17 mouse cellular contexts compared by ENCODE assay signal in the genomic region with DNA sequence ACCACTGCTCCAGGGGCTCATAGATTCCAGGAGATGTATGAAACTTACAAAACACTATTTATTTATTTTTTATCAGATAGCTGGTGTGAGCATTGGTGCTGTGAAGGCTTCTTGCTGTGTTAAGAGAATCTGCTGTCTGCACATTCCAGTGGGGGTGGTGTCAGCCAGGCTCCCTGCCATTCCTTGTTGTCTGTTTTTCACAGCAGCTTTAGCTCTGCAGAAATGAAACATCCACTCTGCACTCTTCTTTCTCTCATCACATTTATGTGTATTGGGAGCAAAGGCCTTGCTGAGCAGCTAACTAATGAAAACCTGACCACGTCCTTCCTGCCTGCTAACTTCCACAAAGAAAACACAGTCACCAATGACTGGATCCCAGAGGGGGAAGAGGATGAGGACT. TPM values are rescaled to one million over a fixed set of nuclear protein-coding genes. Genes with fewer than 3 reads are reported as not detected.
"Had no signal": no experiment of that assay in that cellular context is flagged by ENCODE, and none has a peak within 500 bp of the region (broad histone marks: within the 10 kb centered on the region; RNA-seq: fewer than 3 reads in every experiment).

No protein-coding gene starts in this region.

- H3K27me3 ChIP-seq: limb, embryonic 13.5 days; liver, embryonic 15.5 days; lung, embryonic 15.5 days; midbrain, embryonic 12.5 days; neural tube, embryonic 13.5 days had no signal

- H3K4me3 ChIP-seq: limb, embryonic 13.5 days; liver, embryonic 15.5 days; lung, embryonic 15.5 days; midbrain, embryonic 12.5 days; neural tube, embryonic 13.5 days had no signal

- H3K9ac ChIP-seq: limb, embryonic 13.5 days; liver, embryonic 15.5 days; lung, embryonic 15.5 days; midbrain, embryonic 12.5 days; neural tube, embryonic 13.5 days had no signal

- DNase-seq: kidney, adult 11 months; kidney, adult 9 months; left cerebral cortex, postnatal 4 days; retina, postnatal 1 day; right cerebral cortex, postnatal 4 days; spleen, adult 18-20 months; thymus, adult 2 months; thymus, postnatal 25 days had no signal

- H3K4me2 ChIP-seq: limb, embryonic 13.5 days; lung, embryonic 15.5 days; midbrain, embryonic 12.5 days; neural tube, embryonic 13.5 days had no signal

- H3K9me3 ChIP-seq: limb, embryonic 13.5 days; liver, embryonic 15.5 days; lung, embryonic 15.5 days; midbrain, embryonic 12.5 days; neural tube, embryonic 13.5 days had no signal

- H3K27ac ChIP-seq: kidney, postnatal 0 days; limb, embryonic 13.5 days; liver, embryonic 15.5 days; lung, embryonic 15.5 days; midbrain, embryonic 12.5 days; neural tube, embryonic 13.5 days had no signal

- ATAC-seq: midbrain, embryonic 16.5 days had no signal

- H3K4me1 ChIP-seq: limb, embryonic 13.5 days; liver, embryonic 15.5 days; lung, embryonic 15.5 days; midbrain, embryonic 12.5 days; neural tube, embryonic 13.5 days had no signal

- H3K36me3 ChIP-seq: lung, embryonic 15.5 days had no signal

RNA-seq across cellular contexts. Expression of a gene that starts 4.9 kb away (rescaled TPM):
- total RNA-seq: megakaryocyte-erythroid progenitor cell, adult 5-6 weeks had no signal
- polyA plus RNA-seq: testis, adult 2 months had no signal
